Mouse (Mus musculus) erythroblast, embryonic 14.5 days (primary cell): ENCODE results near the gene Zfp64.

ENCODE experiments used
- GATA1 ChIP-seq: IDR thresholded peaks from 2 replicates; pipeline ENCODE4 v1.6.1; 2012; ENCODE audit warnings: low read length, inconsistent platforms, mixed read lengths
- TAL1 ChIP-seq: IDR thresholded peaks from 3 replicates; pipeline ENCODE4 v1.6.1; 2012; ENCODE audit warnings: low read length, inconsistent platforms, mixed read lengths

DNA sequence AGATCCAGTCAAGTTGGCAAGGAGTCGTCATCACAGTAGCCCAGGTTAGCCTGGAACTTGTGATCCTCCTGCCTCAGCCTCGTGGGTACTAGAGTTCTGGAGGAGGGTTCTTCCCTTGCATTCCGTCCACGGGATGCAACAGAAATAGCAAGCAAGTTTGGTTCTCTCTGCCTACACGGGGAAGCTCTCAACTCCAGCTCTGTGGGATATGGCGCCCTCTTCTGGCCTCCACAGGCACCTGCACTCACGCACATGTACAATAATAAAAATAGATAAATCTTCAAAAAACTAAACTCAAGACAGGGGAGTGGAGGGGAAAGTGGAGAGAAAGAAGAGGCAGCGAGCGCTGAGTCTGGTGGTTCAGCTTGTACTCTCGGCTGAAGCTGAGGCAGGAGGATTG lies 75.8 kb downstream of the Zfp64 start:
- TF ChIP-seq GATA1: no peak
- no peak for TF ChIP-seq TAL1
